Mouse (Mus musculus) ES-E14 (cell line): ENCODE results near the gene Kif26b.

Experiments used
- CHD2 ChIP-seq: IDR thresholded peaks from 2 replicates; pipeline ENCODE4 v1.6.1; 2014; ENCODE audit warnings: mild to moderate bottlenecking, low read depth, low read length, inconsistent platforms
- HCFC1 ChIP-seq: IDR thresholded peaks from 2 replicates; pipeline ENCODE4 v1.6.1; 2012; ENCODE audit warnings: low read length, inconsistent platforms, borderline replicate concordance; ENCODE audit not compliant: insufficient read depth
- MAFK ChIP-seq: IDR thresholded peaks from 2 replicates; pipeline ENCODE4 v1.6.1; 2014; ENCODE audit warnings: mild to moderate bottlenecking, low read depth, low read length, inconsistent platforms; ENCODE audit not compliant: insufficient read depth
- ZC3H11A ChIP-seq: IDR thresholded peaks from 2 replicates; pipeline ENCODE4 v1.6.1; 2012; ENCODE audit warnings: low read depth, mild to moderate bottlenecking, inconsistent platforms, low read length, borderline replicate concordance
- ZNF384 ChIP-seq: IDR thresholded peaks from 2 replicates; pipeline ENCODE4 v1.6.1; 2012; ENCODE audit warnings: low read depth, low read length, inconsistent platforms

- TF ChIP-seq HCFC1 (no peak), CHD2 (no peak), ZNF384 (no peak), MAFK (no peak), ZC3H11A (no peak)
Measured at GRCm38 (mm10) chr1:178803155-178803554, 274.2 kb downstream of the Kif26b start.
